Mouse (Mus musculus) granulocyte monocyte progenitor cell, adult 5-6 weeks (primary cell): ENCODE results near the gene Fdx1. TPM values are rescaled to one million over a fixed set of nuclear protein-coding genes. Genes with fewer than 3 reads are reported as not detected.

ENCODE experiments used
- ATAC-seq: replicated peaks from 2 replicates; pipeline ENCODE4 v1.8.0; 2016; ENCODE audit warnings: mild to moderate bottlenecking, moderate TSS enrichment, inconsistent platforms; ENCODE audit not compliant: poor library complexity, severe bottlenecking
- total RNA-seq, 2 experiments: library from RNA; stranded (forward) in 1 of 2; stranded (reverse) in 1 of 2; fragments of 200-712, 200-1000 nt in 1 of 2; fragments of >200 nt in 1 of 2; fragmentation: Nextera tagmentation in 1 of 2; gene quantifications; 2 replicates each; pipeline ENCODE4 v1.2.3; 2014 to 2017

Gene Fdx1
- total RNA-seq, 2 experiments from 2014 or later, result 10.9 to 25.1 TPM

DNA sequence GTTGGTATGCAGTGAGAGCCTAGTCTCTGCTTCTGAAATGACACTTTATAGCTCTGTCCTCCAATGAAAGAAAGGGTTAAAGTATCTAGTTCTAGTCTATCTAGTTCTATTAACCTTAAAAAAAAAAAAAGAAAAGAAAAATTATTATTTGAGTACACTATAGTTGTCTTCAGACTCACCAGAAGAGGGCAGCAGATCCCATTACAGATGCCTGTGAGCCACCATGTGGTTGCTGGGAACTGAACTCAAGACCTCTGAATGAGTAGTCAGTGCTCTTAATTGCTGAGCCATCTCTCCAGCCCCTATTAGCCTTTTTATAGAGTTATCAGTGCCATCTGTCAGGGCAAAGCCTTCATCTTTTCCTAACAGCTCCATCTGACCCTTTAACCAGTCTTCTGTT, 3.0 kb upstream of the Fdx1 start:
- no peak for ATAC-seq

DNA sequence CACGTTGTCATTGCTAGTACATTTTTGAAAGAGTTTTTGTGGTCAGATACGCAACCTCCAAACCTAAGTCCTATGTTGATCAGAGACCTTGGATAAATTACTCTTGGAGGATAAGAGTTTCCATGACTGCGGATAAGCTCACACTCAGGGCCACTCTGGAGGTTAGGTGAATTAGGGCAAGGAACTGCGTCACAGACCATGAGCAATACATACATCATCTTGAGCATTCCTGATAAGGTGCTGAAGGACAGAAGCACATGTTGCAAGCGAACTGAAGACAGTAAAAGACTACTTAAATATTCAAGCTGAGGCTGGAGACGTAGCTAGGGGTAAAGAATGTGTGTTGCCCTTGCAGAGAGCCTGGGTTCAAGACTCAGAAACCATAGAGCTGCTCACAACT, 754 bp upstream of the Fdx1 start:
- ATAC-seq, result no peak

DNA sequence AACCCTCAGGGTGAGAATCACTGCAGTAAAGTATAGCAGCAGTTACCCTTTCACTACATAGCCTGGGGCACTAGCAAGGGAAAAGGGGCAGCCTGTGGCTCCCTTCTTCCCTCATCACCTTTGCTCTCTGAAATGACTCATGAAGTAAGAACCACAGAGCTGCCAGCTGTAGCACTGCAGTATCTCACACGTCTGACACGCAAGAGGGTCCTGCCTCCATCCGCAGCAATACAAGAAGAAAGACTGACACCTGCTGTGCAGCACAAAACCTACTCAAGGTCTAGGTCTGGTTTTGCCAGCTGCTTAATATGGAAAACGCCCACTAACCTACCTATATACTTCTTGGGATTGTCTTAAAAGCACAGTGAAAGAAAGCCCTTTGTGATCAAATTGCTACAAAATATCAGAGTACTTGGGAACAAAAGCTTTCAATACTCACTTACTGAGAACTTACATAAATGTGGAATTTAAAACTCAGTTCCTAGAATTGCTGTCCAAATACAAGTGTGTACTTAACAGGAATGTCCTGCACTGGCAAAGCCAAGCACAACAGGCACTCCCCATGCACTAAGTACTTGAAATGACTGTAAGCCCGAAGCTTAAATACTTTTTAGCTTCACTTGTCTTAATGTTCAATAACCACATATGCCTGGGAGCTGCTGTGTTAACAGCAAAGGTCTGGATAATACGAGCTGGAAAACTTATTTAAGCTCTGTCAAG, 2.0 kb downstream of the Fdx1 start:
- no peak for ATAC-seq

DNA sequence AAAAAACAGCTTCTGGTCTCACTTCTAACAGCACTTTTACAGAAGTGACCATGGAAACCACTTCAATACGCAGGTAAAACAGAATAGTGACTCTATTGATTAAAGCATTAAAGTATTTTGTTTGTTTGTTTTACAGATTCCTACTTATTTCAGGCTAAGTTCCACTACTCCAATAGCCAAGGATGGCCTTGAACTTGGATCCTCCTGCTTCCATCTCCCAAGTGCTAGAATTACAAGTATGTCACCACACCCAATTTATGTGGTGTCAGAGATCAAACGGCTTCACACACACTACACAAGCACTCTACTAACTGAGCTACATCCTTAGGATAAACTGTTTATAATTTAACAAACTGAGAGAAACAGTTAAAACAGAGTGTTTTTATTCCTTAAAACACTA, 3.0 kb downstream of the Fdx1 start:
- ATAC-seq, result no peak

DNA sequence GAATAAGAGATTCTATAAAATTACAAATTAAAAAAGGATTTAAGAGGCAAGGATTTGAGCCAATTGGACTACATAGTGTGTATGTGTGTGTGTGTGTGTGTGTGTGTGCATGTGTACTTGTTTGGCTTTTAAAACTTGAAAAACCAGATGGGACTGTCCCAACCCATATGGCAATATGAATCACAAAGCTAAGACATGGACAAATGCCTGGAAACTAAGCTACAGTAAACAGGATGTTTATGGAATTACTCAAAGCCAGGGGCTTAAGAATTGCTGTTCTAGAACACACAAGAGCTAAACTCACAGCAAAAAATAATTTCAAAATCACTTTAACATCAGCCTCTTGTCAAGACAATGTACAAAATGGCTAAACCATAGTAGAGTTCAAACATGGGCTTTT, 4.4 kb downstream of the Fdx1 start:
- ATAC-seq, result no peak

DNA sequence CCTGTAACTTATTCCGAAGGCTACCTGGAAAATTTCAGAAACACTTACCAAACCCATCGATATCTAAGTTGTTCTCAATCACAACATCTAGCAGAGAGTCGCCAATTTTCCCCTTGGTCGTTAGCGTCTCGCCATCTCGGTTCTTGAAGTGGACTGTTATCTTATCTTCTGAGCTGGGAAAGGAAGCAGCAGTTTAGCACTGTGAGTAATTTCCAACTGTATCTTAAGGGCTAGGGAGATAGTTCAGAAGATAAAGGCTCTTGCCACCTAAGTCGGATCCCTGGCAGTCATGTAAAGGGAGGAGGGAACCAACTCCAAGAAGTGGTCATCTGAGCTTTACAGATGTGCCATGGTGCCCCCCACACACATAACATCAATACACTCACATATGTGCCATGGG, 6.3 kb downstream of the Fdx1 start:
- ATAC-seq, result no peak

DNA sequence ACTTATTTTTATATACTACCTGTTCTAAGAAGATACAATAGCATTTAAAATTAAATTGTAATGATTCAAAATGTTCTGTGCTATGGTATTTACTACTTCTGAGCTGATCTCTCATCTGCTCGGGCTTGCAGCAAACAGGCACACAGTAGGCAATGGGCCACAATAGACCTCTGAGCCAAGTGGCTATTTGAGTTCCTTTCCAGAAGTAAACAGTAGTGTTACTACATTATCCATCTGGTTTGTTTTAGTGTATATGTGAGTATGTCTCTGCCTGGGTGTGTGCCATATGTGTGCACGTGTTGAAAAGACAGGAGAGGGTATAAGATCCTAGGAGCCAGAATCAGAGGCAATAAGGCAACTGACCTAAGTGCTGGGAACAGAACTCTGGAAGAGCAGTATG, 6.9 kb downstream of the Fdx1 start:
- no peak for ATAC-seq

DNA sequence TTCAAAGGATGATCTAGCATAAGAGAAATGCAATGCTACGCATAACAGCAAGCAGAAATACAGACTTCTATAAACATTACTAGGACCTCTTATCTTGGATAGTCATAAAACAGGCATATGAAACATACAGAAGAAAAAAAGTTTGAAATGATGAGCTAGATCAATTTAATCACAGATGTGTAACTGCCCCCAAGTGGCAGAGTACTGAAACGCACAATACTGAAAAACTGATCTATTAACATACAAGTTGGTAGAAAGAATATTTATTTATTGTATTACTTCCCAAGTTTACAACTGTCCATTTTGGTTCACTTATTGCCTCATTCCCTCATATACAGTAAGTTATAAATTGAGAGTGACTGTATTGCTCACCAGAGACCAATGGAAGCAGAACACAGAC, 12.0 kb downstream of the Fdx1 start:
- ATAC-seq, result no peak

DNA sequence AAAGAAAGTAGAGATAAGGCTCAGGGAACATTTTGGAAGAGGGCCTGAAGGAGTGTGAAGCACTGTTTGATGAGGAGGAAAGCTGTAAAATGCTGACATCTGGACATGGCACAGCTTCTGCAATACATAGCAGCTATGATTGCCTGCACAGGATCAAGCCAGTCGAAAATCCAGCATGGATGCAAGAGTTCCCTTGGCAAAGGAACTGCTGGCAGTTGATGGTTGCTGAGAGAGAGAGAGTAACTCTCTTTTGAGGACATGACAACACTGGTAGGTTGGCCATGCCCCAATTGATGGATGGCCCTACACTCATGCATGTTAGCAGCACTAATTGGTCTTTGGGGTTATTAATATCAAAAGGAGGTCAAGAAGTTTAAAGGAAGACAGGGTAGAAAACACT, 12.7 kb downstream of the Fdx1 start:
- ATAC-seq, result no peak

DNA sequence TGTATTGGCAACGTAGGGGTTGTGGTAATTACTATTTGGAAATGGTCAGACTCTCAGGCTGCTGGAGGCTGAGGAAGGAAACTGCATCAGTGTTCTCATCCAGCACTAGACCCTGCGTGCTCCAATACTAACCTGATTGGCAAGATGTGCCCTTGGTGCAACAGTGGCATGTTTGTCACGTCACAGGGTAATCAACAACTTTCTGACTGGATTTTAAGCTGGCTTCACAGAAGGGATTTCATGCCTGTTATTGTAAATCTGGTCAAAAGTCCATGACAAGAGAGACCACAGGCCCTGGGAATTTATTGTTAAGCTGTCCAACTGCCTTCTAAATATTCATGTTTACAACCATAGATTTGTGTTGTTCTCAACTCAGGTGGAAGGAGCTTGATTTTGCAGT, 13.1 kb downstream of the Fdx1 start:
- ATAC-seq, result no peak

DNA sequence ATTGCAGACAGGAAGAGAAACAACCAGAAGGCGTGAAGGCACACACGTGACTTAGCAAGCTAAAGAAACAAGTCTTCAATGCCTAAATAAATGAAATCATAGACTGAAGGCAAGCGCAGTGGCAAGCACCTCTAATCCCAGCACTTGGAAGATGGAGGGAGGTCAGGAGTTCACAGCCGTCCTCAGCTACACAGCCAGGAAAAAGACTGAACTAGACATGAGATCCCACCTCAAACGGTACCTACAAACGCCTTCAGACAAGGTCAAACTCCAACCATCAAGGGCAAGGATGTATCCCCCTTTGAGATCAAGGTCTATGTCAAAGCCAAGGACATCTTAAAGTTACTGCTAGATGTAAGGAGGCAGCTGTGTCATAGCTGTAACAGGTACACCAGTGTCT, 19.4 kb downstream of the Fdx1 start:
- ATAC-seq, result no peak

DNA sequence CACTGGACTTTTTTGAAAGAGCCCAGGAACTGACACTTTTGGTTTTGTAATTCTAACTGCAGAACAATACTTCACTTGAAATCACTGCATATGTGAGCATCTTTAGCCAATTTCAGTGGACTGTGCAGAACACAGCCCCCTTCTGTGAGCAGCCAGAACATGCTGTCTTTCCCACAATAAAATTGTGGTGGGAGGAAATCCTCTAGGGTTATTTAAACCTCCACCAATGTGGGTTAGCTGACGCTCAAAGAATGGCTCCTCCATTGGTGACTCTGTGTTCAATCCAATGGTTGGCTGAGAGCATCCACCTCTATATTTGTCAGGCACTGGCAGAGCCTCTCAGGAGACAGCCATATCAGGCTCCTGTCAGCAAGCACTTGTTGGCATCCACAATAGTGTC, 28.7 kb downstream of the Fdx1 start:
- ATAC-seq, result no peak

DNA sequence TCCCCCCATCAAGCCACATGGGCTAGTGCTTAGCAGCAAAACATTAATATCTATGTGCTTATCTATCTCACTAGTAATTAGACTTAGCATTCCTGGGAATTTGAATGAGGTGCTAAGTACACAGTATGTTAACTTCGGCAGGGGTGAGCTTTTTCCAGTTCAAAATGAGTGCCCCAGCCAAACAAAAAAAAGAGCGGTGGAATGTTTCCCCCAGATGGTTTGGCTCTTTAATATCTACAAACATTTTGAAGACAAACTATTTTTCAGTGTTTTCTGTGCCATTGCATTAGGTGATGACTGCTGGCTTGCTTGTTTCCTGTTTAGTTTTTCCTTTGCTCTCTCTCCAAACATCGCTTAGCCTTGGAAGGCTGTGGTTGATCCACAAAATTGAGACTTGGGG, 31.4 kb downstream of the Fdx1 start:
- no peak for ATAC-seq

DNA sequence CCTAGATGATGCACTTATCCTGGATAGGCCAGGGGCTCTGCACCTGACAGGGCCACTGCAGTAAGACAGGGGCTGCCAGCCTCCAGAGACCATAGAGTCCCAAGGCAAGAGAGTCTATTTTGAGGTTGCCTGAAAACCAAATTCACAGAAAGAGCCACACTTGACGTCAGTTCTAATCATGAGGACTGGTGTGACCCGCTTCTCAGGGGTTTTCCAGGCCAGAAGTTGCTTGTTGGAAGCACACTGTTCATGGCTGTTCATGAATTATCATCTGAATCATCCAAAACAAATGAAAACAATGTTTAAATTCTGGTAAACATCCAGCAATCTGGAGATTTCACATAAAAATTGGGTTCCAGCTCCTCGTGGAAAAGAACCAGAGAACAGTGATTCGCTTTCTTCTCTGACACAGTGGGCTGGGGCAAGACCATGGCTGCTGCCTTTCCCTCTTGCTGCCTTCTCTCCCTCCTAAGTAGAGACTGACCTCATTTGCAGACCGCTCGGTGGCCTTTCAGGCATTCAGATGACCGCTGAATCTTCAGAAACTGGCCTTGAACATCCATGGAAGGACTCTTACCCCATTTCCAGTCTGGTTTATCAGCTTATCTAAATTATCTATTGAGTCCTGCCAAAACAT, 32.2 kb downstream of the Fdx1 start:
- ATAC-seq, result no peak

DNA sequence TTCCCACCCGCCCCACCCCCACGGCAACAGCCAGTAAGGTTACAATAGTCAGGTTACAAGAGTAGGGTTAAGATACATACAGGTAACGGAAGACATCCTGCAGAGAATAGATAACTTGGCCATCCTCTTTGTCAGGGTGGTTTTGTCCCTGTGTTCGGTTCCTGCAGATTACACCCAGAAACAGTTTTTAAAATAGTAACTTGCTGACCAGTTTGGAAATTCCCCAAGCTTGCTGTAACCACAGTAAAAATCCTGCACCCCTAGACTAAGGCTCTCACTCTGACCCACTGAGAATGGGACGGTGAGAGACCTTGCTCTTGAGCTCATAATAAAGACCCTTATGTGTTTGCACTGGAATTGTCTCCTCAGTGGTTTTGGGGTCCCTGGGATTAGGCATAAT, 33.4 kb downstream of the Fdx1 start:
- no peak for ATAC-seq

DNA sequence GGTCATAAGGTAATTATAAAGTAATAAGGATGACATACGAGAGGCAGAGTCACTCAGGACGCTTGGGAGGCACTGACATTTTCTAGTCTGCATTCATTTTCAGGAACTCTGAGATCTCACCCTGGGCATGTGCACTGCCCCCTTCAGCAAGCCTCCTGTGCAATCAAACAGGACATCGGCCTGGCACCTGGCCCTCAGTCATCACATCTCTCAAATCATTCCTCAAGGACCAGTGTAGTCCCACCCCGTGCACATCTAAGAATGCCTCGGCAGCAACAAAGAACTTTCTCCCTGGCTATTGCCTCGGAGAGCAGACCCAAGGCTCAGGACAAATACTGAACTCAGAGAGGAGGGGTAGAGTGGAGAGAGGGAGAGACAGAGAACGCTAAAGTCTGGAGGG, 34.7 kb downstream of the Fdx1 start:
- ATAC-seq, result no peak

DNA sequence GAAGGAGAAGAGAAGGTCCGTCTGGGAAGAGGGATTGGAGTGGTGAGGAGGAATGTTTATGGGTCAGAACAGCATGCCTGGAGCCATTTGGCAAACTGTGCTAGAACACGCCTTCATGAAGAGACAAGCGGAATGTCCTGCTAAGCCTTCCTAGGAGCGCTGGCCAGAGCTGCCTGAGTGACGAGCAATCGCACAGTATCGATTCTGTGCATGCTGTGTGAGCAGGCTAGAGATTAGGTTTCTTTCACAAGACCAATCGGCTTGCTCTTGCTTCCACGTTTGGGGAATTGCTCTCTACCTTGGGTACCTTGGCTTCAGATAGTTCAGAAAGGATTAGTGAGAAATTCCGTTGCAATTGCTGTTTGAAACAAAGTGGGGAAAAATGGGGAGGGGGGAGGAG, 35.2 kb downstream of the Fdx1 start:
- ATAC-seq, result no peak

DNA sequence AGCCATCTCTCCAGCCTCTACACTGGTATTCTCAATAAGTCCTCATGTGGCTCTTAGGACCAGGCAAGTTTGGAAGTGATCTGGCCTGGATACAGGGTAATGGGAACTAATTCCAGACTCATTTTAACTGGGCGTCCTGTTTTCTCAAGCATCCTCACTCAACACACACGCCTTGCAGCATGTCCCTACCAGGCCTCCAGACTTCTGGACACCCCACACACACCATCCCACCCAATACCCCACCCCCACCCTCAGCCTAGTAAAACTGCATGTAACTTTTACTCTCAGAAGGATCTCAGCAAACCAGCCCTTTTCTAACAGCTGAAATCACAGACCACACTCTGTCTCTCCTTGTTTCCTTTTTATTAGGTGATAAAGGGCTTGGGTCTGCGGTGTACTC, 35.7 kb downstream of the Fdx1 start:
- ATAC-seq, result no peak

DNA sequence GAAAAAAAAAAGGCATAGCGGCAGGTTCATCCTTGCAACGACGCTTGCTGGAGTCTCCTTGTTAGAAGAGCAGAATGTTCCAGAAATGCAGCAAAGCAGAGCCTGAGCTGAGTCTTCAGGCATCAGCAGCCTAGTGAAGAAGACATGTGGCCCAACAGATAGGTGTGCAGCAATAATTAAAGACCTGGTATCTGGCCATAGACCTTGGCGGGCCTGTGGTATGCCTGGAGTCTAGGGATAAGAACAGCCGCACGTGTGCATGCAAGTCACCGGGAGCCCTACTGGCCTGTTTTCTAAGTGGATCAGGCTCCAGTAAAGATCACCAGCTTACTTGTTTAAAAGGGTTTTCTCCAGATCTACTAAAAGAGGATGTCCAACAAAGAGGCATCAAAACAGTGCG, 36.7 kb downstream of the Fdx1 start:
- no peak for ATAC-seq

DNA sequence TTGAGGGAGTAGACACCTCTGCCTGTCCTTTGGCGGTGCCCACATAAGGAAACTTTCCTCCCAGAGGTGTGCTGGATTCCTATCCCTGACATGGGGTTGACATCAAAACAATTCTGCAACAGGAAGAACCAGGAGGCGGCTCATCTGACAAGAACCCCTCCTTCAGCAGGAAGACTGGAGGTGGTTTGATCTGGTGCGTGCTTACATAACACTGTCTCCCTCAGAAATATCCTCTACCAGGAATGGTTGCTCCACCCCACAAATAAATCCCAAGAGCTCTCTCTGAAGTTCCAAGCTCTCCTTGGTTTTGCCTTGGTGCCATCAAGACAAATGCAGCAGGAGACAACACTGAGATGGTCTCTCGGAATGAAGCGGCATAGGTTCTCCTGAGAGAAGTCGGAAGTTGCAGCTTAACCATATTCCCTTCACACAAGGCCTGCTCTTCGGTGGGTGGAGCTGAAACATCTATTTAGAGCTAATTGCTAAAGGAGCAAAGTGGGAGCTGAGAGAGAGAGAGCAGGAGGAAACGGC, 38.7 kb downstream of the Fdx1 start:
- no peak for ATAC-seq

DNA sequence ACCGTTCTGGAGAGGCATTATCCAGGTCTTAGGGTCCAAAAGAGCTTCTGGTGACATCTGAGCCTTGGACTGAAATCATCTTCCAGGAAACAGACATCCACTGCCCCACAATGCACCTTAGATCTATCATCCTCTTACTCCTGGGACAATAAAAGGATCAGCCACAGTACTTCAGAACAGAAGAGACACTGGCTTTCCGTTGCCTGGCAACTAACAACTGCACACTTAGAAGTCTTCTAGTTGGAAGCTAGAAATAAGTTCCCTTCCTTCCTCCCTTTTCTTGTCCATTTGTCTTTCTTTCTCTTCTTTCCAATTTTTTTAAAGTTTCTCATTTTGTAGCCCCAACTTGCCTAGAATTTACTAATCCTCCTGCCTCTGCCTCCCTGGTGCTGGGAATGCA, 40.6 kb downstream of the Fdx1 start:
- ATAC-seq, result no peak

DNA sequence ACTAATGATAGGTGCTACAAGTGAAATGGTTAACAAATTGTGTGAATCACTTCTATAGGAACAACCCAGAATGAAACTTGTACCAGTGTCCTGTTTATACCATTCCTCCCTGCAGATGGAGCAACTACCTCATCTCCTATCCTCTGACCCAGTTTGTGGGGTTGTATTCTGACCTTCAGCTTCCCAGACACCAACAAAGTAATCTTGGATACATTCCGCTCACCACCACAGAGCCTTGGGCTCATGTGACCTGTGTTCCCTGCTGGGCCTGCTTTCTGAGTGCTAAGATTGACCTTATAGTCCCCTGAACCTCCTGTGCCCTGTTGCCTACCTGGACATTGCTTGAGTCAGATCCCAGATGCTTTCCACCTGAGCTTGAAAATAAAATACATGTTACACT, 47.8 kb downstream of the Fdx1 start:
- ATAC-seq, result no peak
